Comparison of ENCODE assay signal across 1 mouse cellular context in genomic region chr7:44360792-44361301, GRCm38 (mm10).
TF ChIP-seq lines count a peak whose summit lies in the region.

No protein-coding gene starts in this region.

TF ChIP-seq in MEL, 35 proteins besides CTCF, POLR2A, EP300 and RAD21 (continued from another document):
- no peak for TF ChIP-seq USF1 (IDR thresholded peaks at IDR 0.05; ENCODE audit: low read depth, low read length)
- no peak for TF ChIP-seq UBTF (IDR thresholded peaks at IDR 0.05; ENCODE audit: borderline replicate concordance, insufficient read depth, low read depth, low read length)
- no peak for TF ChIP-seq ZNF384 (IDR thresholded peaks at IDR 0.05; ENCODE audit: low read depth, low read length)
- no peak for TF ChIP-seq TBP (IDR thresholded peaks at IDR 0.05; ENCODE audit: low read depth, low read length)
- TF ChIP-seq ZMIZ1 (IDR thresholded peaks at IDR 0.05; ENCODE audit: low read depth, low read length) = no peak
- TF ChIP-seq SIN3A (IDR thresholded peaks at IDR 0.05; ENCODE audit: low read length) = no peak
- TF ChIP-seq KAT2A (conservative IDR thresholded peaks at IDR 0.05; ENCODE audit: low read depth, low read length) = no peak
- no peak for TF ChIP-seq ZC3H11A (IDR thresholded peaks at IDR 0.05; ENCODE audit: low read depth, low read length)
- TF ChIP-seq JUND (IDR thresholded peaks at IDR 0.05; ENCODE audit: low read depth, low read length) = no peak
- TF ChIP-seq TAL1 (IDR thresholded peaks at IDR 0.05; ENCODE audit: low read length) = no peak
- no peak for TF ChIP-seq MYB (IDR thresholded peaks at IDR 0.05; ENCODE audit: low read depth, low read length)
- TF ChIP-seq MEF2A (IDR thresholded peaks at IDR 0.05; ENCODE audit: extremely low read depth, insufficient replicate concordance, low read depth, low read length, poor library complexity, severe bottlenecking) = no peak
- TF ChIP-seq RCOR1 (IDR thresholded peaks at IDR 0.05; ENCODE audit: low read depth, low read length) = no peak
- no peak for TF ChIP-seq MAZ (IDR thresholded peaks at IDR 0.05; ENCODE audit: low read depth, low read length)
